Mouse (Mus musculus) G1E-ER4 (cell line): Measurements from ENCODE around the gene Rimbp2. TPM values are rescaled to one million over a fixed set of nuclear protein-coding genes. Genes with fewer than 3 reads are reported as not detected.

Experiments used
- GATA1 ChIP-seq: IDR thresholded peaks from one replicate; pipeline ENCODE4 v1.8.0; 2012; ENCODE audit warnings: low read length, inconsistent platforms
- polyA plus RNA-seq: library from polyadenylated mRNA; stranded (reverse); fragments of >175 nt; gene quantifications from 2 replicates; pipeline ENCODE4 v1.2.3, GENCODE M21; 2012

The Rimbp2 gene
- polyA plus RNA-seq, 1 experiment, result not detected

GRCm38 (mm10) chr5:128739838-128740171 is 213.5 kb downstream of the Rimbp2 start:
- TF ChIP-seq GATA1, result no peak

DNA sequence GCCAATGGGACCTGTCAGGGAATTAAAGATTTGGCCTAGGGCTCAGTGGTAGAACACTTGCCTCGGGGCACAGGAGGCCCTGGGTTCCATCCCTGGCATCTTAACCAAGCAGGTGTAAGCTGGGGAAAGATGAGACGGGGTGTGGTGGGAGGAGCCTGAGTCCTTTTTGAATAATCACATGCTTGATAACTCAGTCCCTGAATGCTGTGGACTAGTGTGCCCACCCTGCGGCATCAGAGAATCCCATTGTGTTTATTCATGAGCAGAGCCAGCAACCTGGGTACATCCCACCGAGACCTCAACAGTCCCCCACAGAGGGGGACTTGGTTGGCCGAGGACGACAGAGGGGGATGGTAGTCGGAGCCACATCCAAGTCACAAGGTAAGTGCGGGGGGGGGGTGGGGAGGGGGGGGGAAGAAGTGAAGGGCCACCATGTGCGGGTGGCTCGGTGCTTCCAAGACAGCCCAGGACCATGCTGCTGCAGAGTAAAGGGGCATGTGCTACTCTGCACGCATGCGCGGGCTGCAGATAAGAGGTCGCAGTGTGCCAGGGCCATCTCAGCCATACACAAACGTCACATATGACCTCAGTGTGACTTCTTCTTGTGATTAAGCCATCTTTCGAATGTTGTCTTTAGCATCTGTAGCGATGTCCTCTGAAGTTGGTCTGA is 214.0 kb downstream of the Rimbp2 start:
- TF ChIP-seq GATA1, result no peak

DNA sequence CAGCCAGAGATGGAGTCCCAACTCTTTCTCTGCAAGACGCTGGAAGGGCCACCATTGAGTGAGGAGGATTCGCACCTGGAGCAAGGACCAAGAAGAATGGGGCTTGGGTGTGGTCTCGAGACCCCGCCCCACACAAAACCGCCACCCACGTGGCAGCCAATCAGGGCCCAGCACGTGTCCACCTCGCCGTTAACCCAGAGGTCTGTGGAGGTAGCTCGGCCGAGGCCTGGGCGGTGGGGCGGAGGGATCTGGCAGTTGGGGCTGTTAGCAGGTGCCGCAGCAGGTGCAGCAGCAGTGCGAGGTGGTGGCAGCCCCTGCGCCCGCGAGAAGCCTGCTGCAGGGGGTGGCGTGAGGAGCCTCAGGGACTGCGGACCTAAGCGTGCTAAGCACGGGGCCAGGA is 217.4 kb downstream of the Rimbp2 start:
- no peak for TF ChIP-seq GATA1

DNA sequence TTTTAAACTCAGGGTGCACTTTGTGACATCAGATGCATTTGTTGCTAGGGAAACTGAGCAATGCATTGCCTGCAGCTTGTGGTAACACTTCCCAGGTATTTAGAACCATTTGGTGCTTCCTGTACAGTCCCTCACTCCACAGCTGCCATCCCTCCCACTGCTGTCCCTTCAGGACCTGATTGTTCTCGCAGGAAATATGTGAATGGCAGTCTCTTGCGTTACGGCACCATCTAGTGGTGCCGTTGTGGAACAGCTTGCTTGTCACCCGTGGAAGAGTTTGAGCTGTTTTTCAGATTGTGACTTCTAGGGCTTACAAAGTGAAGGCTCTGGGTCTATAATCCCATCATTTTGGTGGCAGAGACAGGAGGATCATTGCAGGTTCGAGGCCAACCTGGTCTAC is 219.3 kb downstream of the Rimbp2 start:
- no peak for TF ChIP-seq GATA1

- TF ChIP-seq GATA1, result no peak
Observed at GRCm38 (mm10) chr5:128732416-128733014, 220.8 kb downstream of the Rimbp2 start.

DNA sequence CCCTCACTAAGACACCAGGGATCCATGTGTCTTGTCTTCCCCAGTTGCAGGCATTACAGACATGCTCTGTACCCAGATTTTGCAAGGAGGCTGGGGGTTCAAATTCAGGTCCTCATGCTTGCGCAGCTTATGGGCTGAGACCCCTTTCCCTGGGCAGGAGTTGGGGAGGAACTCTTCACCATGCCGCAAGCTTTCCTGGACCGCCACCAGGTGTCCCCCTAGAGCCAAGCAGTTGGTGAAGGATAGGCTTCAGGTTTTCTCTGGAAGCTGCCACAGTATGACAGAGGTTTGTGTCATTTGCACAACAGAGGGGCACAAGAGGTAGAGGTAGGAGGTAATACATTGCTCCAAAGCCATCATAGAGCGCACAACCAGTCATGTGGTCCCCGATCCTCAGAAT is 222.7 kb downstream of the Rimbp2 start:
- TF ChIP-seq GATA1, result no peak

DNA sequence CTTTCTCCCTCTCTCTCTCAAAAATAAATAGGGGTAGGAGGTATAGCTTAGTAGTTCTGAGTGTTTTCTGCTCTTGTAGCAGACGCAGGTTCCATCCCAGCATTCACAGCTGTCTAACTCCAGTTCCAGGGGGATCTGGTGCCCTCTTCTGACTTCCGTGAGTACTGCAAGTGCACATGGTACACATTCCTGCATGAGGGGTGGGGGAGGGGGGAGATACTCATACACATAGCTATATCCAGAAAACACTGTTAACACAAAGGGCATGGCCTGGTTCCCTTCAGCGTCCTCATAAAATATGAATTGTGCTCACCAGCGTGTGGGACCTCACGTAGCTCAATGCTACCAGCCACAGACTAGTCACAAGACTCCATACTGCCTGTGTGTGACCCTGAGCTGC is 223.9 kb downstream of the Rimbp2 start:
- no peak for TF ChIP-seq GATA1

- TF ChIP-seq GATA1, result no peak
Observed at GRCm38 (mm10) chr5:128715171-128715570, 238.1 kb downstream of the Rimbp2 start.

DNA sequence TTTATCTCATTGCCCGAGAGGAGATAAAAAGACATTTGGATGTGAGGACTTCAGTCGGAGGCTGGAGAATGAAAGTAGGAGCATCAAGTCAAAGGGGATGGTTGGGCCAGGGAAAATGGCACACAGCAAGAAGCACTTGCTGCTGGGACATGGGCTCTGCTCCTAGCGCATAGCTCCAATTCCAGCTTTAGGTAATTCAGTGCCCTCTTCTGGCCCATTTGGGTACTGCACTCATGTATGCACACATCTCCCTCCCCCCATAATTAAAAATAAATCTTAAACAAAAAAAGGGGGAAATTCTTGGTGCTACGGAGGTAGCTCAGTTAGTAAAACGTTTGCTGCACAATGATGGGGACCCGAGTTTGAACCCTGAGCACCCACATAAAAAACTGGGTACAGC is 241.4 kb downstream of the Rimbp2 start:
- no peak for TF ChIP-seq GATA1

- no peak for TF ChIP-seq GATA1
Observed at GRCm38 (mm10) chr5:128710596-128710995, 242.7 kb downstream of the Rimbp2 start.

DNA sequence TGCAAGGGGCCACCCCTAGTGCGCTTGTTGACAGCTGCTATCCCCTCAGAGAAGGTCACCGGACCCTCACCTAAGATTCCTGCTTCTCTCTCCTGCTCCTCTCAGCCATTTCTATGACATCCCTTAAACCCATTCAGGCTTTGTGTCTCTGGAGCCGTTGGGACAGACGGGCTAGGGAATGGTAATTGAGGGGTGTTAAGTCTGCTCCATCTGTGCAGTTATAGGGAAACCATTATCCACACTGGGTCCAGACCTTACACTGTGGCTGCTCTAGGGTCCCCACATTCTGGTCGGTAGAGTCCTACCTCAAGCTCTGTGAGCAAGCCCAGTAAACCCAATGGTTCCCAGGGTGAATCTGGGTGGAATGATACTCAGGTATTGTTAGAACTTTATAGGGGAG is 244.4 kb downstream of the Rimbp2 start:
- no peak for TF ChIP-seq GATA1

Other genes starting within 250 kb of the Rimbp2 start
- 23.9 and 29.6 TPM in 2 replicates for gene Stx2, start 55.1 kb upstream of the Rimbp2 start, polyA plus RNA-seq
- 4,222 and 5,796 TPM in 2 replicates for gene Ran, start 66.6 kb upstream of the Rimbp2 start, polyA plus RNA-seq
- not detected in 2 replicates for gene Adgrd1, start 143.3 kb upstream of the Rimbp2 start, polyA plus RNA-seq